Mouse (Mus musculus) mouse trophoblast stem cell (cell line): Measurements from ENCODE around the gene Rhd.

Source experiments
- in situ Hi-C, 2 experiments: fragments of 300-500 bp; cut with MseI, MboI; formaldehyde crosslinking; loops; 2 replicates in 1 of 2; 3 replicates in 1 of 2; pipeline ENCODE4 v1.15.1; 2025

Gene Rhd

GRCm38 (mm10) chr4:134856056-134856455 is 8.3 kb upstream of the Rhd start:
- in situ Hi-C loops, result no loop called here

DNA sequence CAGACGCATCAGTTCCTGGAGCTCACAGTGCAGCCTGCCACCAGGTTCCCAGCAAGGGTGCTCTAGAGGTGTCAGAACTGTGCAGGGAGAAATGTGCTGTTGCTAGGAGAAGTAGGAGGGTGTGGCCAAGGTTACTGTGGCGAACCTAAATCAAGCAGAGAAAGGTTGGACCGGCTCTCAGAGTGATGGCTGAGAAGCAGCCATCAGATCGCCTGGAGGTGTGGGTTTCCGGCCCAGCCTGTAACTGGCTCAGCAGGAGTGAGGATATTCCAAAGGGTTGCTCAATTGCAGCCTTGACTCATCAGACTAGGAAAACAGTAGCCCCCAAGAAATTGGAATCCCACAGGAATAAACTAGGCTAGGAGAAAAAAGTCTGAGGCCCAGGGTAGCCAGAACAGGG is 7.8 kb upstream of the Rhd start:
- in situ Hi-C loops, result no loop called here

DNA sequence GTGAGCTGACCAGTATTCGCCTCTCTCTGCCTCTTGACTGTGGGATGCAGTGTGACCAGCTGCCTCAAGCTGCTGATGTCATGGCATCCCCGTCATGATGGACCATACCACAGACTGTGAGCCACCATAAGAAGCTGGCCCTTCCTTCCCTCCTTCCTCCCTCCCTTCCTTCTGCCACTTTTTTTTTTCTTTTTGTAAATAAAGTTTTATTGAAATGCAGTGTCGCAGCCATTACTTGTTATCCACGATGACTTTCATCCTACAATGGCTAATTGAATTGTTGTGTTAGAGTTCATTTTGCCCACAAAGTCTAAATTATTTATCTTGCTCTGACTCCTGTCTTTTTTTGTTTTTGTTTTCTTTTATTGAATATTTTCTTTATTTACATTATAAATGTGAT is 5.8 kb upstream of the Rhd start:
- in situ Hi-C loops, result no loop called here

DNA sequence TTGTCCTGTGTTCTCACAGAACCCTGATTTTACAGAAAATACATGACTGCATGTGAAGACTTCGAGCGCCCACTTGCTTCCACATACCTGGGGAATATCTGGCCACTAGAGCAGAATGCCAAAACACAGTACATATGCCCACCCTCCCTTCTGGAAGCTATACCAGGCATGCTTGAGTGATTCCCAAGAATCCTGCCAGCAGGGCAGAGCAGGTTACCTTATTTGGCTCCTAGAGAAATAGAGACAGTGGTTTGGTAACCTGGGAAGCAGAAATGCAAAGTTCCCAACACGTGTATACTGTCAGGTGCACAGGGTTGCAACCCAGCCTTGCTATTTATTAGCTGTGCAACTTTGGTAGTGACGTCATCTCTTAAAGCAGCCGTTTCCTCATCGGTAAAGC is 2.5 kb upstream of the Rhd start:
- in situ Hi-C loops, result no loop called here

GRCm38 (mm10) chr4:134862996-134863395 is 1.3 kb upstream of the Rhd start:
- in situ Hi-C loops, result no loop called here

GRCm38 (mm10) chr4:134865340-134865739 is 1.0 kb downstream of the Rhd start:
- in situ Hi-C loops, result no loop called here

GRCm38 (mm10) chr4:134865789-134866188 is 1.5 kb downstream of the Rhd start:
- in situ Hi-C loops, result no loop called here

GRCm38 (mm10) chr4:134867213-134867612 is 2.9 kb downstream of the Rhd start:
- in situ Hi-C loops, result no loop called here

DNA sequence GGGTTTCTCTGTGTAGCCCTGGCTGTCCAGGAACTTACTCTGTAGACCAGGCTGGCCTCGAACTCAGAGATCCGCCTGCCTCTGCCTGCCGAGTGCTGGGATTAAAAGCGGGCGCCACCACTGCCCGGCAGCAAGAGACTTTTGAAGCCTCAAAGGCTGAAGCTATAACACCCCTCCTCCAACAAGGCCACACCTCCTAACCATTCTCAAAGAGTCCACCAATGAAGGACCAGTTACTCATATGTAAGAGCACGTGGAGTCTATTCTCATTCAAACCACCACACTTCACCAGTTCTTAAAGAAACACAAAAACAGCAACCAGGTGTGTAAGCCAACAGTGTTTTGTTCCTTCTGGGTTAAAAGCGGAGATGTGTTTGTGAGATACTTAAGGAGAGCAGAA is 3.3 kb downstream of the Rhd start:
- in situ Hi-C loops, result no loop called here

GRCm38 (mm10) chr4:134868065-134868464 is 3.7 kb downstream of the Rhd start:
- in situ Hi-C loops, result no loop called here

DNA sequence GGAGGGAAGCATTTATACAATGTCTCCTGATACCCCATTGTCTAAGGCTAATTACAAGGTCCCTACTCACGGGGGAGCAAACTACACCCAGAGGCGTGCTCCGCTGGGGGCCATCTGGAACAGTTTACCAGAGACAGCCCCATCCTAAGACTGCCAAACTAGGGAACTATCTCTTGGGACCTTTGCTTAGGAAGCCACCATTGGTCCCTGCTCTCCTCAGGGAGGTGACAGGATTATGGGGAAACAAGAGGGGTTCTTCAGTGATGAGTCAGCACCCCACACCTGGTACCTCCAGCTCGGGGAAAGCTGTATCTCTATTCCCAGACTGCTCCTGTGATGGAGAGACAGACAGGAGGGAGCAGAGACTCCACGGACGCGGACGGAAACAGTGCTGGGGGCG is 4.2 kb downstream of the Rhd start:
- in situ Hi-C loops, result no loop called here

- in situ Hi-C loops, result no loop called here
Observed at GRCm38 (mm10) chr4:134869068-134869730, 4.9 kb downstream of the Rhd start.

DNA sequence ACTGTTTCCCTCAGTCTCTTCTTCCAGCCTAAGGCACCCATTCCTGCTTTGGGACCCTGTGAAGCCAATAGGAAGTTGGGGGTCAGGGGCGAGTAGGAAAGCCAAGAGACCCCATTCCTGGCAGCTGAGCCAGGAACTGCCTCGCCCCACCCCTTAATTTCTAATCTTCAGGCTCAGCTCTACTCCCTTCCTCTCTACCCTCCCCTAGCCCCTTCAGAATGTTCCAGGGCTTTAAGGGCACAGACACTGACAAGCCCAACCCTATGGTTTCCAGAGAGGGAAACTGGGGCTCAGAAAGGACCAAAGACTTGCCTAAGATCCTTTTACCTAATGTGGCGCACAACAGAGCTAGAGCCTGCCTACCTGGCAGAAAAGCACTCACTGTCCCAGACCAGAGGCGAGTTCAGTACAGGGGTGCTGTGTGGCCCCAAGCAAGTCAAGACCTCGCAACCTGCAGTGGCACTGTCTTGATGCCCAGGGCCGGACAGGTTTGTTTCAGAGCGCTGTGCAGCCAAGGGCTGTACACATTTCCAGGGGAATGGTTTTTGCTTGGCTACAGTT is 5.6 kb downstream of the Rhd start:
- in situ Hi-C loops, result no loop called here

- in situ Hi-C loops, result no loop called here
Observed at GRCm38 (mm10) chr4:134871477-134871876, 7.1 kb downstream of the Rhd start.

DNA sequence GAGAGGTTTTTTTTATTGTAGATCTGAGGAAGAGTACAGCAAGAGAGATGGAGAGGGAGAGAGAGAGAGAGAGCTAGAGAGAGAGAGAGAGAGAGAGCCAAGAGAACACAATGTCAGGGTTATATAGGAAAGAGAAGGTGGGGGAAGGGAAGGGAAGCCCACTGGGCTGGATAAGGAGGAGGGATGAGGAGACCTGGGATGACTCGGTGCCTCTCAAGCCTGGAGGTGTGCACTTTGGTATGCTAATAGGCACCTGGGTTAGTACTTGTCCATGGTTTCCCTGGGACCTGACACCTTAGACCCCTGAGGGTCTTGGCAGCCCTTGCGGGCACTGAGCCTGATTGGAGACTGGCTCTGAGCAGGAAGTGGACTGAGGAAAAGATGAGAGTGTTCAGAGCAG is 7.6 kb downstream of the Rhd start:
- in situ Hi-C loops, result no loop called here

DNA sequence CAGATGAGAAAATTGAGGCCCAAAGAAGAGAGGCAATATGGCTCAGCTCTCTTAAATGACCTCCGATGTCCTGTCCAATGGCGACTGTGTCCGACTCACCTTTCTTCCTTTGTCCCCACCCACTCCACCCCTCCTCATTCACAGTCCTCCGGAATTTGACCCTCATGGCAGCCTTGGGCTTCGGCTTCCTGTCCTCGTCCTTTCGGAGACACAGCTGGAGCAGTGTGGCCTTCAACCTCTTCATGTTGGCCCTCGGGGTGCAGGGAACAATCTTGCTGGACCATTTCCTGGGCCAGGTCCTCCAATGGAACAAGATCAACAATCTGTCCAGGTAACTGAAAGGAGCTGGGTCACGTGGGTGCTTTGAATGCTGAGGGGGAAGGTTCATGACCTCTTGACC is 11.8 kb downstream of the Rhd start:
- in situ Hi-C loops, result no loop called here

DNA sequence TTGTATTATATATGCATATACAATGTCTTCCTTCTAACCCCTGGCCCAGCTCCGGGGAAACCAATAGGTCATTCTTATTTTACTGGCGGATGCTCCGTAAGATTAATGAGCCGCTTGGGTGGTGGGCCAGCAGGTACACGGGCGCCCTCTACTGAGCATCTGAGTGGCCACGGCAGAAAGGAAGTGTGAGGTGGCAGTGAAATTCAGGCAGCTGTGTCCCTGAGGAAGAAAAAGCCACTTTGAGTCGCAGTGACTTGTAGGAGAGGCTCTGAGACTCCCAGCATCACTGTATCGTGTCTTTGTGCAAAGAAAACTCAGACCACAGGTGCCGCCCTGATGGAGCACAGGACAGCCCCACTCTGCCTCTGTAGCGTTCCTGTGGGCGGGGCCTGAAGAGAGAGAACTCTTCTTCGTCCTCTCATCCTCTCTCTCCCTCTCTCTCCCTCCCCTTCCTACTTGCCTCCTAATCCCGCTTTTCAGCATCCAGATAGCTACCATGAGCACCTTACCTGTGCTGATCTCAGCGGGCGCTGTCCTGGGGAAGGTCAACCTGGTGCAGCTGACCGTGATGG is 15.2 kb downstream of the Rhd start:
- in situ Hi-C loops, result no loop called here

DNA sequence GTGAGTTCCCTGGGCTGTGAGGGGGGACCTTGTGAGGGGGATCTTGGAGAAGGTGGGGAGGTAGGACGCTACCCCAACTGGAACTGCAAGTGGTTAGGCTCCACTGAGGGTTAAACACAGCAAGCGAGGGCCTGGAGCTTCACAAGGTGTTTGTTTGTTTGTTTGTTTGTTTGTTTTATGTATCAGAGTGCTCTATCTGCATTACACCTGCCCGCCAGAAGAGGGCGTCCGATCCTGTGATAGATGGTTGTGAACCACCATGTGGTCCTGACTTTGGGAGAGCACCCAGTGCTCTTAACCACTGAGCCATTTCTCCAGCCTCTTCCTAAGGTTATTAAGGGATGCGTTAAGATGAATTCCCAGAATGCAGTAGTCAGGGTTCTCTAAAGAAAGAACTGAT is 15.7 kb downstream of the Rhd start:
- in situ Hi-C loops, result loop anchor here in 1 of 2 experiments (10.0 kb wide), 1 partner anchor 55 kb away; no protein-coding TSS in a partner anchor

GRCm38 (mm10) chr4:134883266-134883665 is 18.9 kb downstream of the Rhd start:
- in situ Hi-C loops, result loop anchor here in 1 of 2 experiments (10.0 kb wide), 1 partner anchor 58 kb away; no protein-coding TSS in a partner anchor

- in situ Hi-C loops, result loop anchor here in 1 of 2 experiments (10.0 kb wide), 1 partner anchor 59 kb away; no protein-coding TSS in a partner anchor
Observed at GRCm38 (mm10) chr4:134883808-134884207, 19.5 kb downstream of the Rhd start.

DNA sequence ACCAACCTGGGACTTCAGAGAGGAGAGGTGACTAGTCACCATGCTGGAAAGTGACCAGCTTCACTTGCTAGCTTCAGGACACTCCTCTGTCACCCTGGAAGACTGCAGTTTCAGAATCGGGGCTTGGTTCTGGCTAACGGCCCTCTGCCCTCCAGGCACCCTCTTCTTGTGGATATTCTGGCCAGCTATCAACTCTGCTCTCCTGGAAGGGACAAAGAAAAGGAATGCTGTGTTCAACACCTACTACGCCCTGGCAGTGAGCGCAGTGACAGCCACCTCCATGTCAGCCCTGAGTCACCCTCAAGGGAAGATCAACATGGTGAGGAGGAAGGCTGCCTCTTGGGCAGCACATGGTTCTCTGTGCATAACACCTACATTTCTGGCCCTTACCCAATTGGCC is 20.0 kb downstream of the Rhd start:
- in situ Hi-C loops, result loop anchor here in 1 of 2 experiments (10.0 kb wide), 1 partner anchor 60 kb away; no protein-coding TSS in a partner anchor

DNA sequence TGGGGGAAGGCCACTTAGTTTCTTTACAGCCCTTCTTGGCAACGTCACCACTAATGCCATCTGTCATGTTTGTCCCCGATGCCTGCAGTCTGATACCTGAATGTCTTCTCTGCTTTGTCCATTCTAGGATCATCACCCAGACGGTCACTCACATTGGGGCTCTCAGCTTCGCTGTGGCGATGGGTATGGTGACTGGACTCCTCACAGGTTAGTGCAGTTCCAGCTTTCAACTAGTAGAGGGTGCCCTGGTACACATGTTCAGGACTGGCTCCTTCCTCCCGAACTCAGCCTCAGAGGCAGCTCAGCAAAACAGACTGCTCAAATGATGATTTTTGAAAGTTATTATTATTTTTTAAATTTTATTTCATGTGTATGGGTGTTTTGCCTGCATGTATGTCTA is 27.8 kb downstream of the Rhd start:
- in situ Hi-C loops, result no loop called here

DNA sequence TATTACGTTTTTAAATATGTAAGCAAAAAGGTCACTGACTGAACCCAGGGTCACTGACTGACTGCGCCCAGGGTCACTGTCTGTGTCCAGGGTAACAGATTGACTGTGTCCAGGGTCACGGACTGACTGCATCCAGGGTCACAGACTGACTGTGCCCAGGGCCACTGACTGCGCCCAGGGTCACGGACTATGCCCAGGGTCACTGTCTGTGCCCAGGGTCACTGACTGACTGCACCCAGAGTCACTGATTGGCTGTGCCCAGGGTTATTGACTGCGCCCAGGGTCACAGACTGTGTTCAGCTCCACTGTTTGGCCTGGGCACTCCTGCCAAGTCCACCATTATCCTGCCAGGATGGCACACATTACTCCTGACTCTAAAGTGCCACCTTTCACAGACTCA is 32.9 kb downstream of the Rhd start:
- in situ Hi-C loops, result no loop called here
